Mouse (Mus musculus) right cerebral cortex, postnatal 25 days (tissue): ENCODE measurements at regions not wholly inside any gene's neighbourhood (a gene's known extent, or its start where the extent isn't known, plus 50 kb on each side); places are given as distances from the start of the nearest gene placed in this dataset.
A peak's percentile ranks its signal among the peaks of the same experiment; 100 is the strongest.

Experiments used
- DNase-seq: peaks from one replicate; pipeline ENCODE4 v3.0.0; 2022

- DNase-seq, result no peak
Measured at GRCm38 (mm10) chr12:109662179-109662578, 62.0 kb upstream of the Rtl1 start.

- no peak for DNase-seq
Measured at GRCm38 (mm10) chr12:109674766-109675165, 74.6 kb upstream of the Rtl1 start.

GRCm38 (mm10) chr12:109694046-109694445 is 93.9 kb upstream of the Rtl1 start:
- DNase-seq, result no peak

- DNase-seq, result no peak
Measured at GRCm38 (mm10) chr12:109694801-109695430, 94.8 kb upstream of the Rtl1 start.

GRCm38 (mm10) chr12:109706820-109707219 is 106.7 kb upstream of the Rtl1 start:
- DNase-seq, result peak; percentile 3

DNA sequence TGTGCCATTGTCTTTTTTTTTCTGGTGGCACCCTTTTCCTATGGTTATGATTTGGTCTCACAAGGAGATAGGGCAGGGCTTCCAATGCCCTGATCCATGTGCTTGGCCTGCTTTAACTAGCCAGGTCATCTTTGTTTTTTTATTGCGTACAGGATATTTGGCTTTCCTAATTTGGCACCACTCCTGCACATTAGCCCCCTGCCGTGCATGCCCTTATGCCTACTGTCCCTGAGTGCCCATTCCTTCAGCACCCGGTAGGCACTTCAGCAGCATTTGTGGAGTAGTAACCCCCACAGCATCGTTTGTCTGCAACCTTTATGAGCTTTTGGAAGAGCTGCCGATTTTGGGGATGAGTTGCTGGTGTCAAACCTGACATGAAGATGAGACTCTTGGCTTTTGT is 109.5 kb upstream of the Rtl1 start:
- peak; percentile 2 for DNase-seq

- DNase-seq, result peak; percentile 2
Measured at GRCm38 (mm10) chr12:109711392-109711791, 111.3 kb upstream of the Rtl1 start.

- peak; percentile 9 for DNase-seq
Measured at GRCm38 (mm10) chr12:109711946-109712345, 111.8 kb upstream of the Rtl1 start.

GRCm38 (mm10) chr12:109712386-109712785 is 112.3 kb upstream of the Rtl1 start:
- DNase-seq, result peak; percentile 8

GRCm38 (mm10) chr12:109713041-109713440 is 112.9 kb upstream of the Rtl1 start:
- DNase-seq, result peak; percentile 3

GRCm38 (mm10) chr12:109714061-109714460 is 113.9 kb upstream of the Rtl1 start:
- DNase-seq, result no peak

GRCm38 (mm10) chr12:109716991-109717390 is 116.9 kb upstream of the Rtl1 start:
- no peak for DNase-seq

DNA sequence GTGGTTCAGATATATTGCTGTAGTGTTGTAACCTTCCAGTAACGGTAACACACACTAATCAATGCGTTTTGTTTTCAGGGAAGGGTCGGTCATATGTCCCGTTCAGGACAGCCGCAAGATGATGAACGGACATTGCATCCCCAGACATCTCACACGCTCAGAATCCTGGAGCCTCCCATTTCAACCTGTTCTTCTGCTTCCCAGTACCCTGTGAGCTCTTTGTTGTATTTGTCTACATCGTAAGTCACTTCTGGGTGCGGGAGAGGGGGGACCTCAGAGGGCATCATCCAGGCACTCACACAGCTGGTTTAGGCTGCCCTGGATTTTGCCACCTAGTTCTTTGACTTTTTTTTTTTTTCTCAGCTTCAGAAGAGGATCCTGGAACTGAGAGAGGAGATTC is 117.9 kb upstream of the Rtl1 start:
- DNase-seq, result no peak

- no peak for DNase-seq
Measured at GRCm38 (mm10) chr12:109738201-109738600, 138.1 kb upstream of the Rtl1 start.

- DNase-seq, result no peak
Measured at GRCm38 (mm10) chr12:109738911-109739310, 138.8 kb upstream of the Rtl1 start.

- DNase-seq, result no peak
Measured at GRCm38 (mm10) chr12:109742486-109742885, 142.4 kb upstream of the Rtl1 start.

DNA sequence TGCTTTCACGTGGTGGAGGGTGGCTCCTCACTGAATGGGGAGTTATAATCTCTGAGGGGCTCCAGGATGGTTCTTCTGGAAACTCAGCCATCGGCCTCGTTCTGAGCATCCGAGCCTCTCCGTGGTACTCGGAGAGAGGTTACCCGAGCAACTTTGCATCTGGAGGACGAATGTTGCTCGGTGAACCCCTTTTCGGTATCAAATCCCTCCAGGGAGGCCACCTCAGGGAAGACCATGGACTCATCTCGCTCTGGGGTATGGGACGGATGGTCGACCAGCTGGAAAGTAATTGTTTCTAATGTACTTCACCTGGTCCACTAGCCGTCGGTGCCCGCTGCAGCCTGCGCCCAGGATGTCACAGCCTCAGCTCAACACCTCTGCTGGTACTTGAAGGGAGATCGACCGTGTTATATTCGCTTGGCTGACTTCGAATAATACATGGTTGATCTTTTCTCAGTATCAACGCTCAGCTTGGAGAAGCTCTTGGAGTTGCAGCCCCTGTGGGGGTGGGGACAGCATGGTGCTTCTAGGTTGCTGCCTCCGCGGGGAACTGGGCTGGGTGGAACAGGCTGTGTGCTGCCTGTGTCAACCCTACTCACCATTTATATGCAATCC is 143.0 kb upstream of the Rtl1 start:
- no peak for DNase-seq

GRCm38 (mm10) chr12:109744186-109744585 is 144.1 kb upstream of the Rtl1 start:
- peak; percentile 2 for DNase-seq

GRCm38 (mm10) chr12:109745731-109746484 is 145.8 kb upstream of the Rtl1 start:
- peak; percentile 5 for DNase-seq

GRCm38 (mm10) chr12:109747201-109747600 is 147.1 kb upstream of the Rtl1 start:
- DNase-seq, result peak; percentile 4

DNA sequence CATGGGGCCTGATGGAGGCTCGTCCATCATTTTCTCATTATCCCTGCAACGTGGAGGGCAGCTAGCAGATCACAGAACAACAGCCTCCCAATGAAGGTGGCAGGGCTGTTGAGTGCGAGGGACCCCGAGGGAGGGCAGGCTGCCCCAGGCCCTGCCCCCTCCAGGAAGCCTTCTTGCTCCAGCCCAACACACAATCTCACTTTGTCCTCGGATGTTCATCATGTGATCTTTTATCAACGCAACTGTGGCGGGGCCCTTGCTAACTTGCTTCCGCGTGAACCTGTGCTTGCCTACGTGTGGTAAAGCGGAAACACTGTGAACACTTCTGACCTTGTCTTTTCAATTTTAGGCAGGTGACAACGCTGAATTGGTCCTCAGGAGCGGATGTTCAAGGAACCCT is 147.6 kb upstream of the Rtl1 start:
- peak; percentile 4 for DNase-seq

GRCm38 (mm10) chr12:109748326-109749059 is 148.4 kb upstream of the Rtl1 start:
- DNase-seq, result peak; percentile 58

GRCm38 (mm10) chr12:109749256-109749655 is 149.1 kb upstream of the Rtl1 start:
- no peak for DNase-seq
